Mouse (Mus musculus) ES-Bruce4 (cell line): ENCODE data around the gene Mrpl41. TPM values are rescaled to one million over a fixed set of nuclear protein-coding genes. Genes with fewer than 3 reads are reported as not detected.
"Not testable (repeated sequence)": the region's sequence is repeated elsewhere in the genome, so short reads cannot be mapped to it uniquely, and the experiment has no call there.

Source experiments
- H3K27ac ChIP-seq: 2 replicates; pipeline ENCODE4 v1.5.1; 2012; ENCODE audit warnings: low read length, inconsistent platforms; ENCODE audit not compliant: insufficient read depth
- H3K27me3 ChIP-seq: 2 replicates; pipeline ENCODE4 v1.6.1; 2012; ENCODE audit warnings: mild to moderate bottlenecking, low read length, inconsistent platforms; ENCODE audit not compliant: control insufficient read depth, poor library complexity, insufficient read depth, severe bottlenecking
- H3K36me3 ChIP-seq: 2 replicates; pipeline ENCODE4 v1.6.1; 2012; ENCODE audit warnings: inconsistent platforms, mild to moderate bottlenecking, low read length, moderate library complexity; ENCODE audit not compliant: control insufficient read depth, poor library complexity, insufficient read depth, severe bottlenecking
- H3K4me1 ChIP-seq: one replicate; pipeline ENCODE4 v1.8.1; 2011; ENCODE audit warnings: low read length; ENCODE audit not compliant: control insufficient read depth, insufficient read depth
- H3K4me3 ChIP-seq: 2 replicates; pipeline ENCODE4 v1.5.1; 2011; ENCODE audit warnings: low read depth, mild to moderate bottlenecking, low read length
- H3K9ac ChIP-seq: 2 replicates; pipeline ENCODE4 v1.6.1; 2012; ENCODE audit warnings: low read depth, mild to moderate bottlenecking, inconsistent platforms; ENCODE audit not compliant: poor library complexity, severe bottlenecking
- H3K9me3 ChIP-seq: replicated peaks from 2 replicates; pipeline ENCODE4 v1.6.1; 2012; ENCODE audit warnings: mild to moderate bottlenecking, low read length, inconsistent platforms; ENCODE audit not compliant: control insufficient read depth, poor library complexity, insufficient read depth, severe bottlenecking
- CTCF ChIP-seq: IDR thresholded peaks from one replicate; pipeline ENCODE4 v1.8.1; 2011; ENCODE audit warnings: low read depth, low read length
- EP300 ChIP-seq: IDR thresholded peaks from 2 replicates; pipeline ENCODE4 v1.6.1; 2011; ENCODE audit warnings: low read depth, low read length; ENCODE audit not compliant: insufficient read depth
- POLR2A ChIP-seq: IDR thresholded peaks from one replicate; pipeline ENCODE4 v1.8.1; 2011; ENCODE audit warnings: low read length; ENCODE audit not compliant: insufficient read depth
- polyA plus RNA-seq: library from polyadenylated mRNA; stranded (reverse); fragments of >200 nt; gene quantifications from 2 replicates; pipeline ENCODE4 v1.2.4, GENCODE M21; 2011; ENCODE audit warnings: low read depth; ENCODE audit not compliant: missing spikeins, insufficient read depth, insufficient read length

Mrpl41 gene
- polyA plus RNA-seq, 1 experiment, result 37.4 TPM

DNA sequence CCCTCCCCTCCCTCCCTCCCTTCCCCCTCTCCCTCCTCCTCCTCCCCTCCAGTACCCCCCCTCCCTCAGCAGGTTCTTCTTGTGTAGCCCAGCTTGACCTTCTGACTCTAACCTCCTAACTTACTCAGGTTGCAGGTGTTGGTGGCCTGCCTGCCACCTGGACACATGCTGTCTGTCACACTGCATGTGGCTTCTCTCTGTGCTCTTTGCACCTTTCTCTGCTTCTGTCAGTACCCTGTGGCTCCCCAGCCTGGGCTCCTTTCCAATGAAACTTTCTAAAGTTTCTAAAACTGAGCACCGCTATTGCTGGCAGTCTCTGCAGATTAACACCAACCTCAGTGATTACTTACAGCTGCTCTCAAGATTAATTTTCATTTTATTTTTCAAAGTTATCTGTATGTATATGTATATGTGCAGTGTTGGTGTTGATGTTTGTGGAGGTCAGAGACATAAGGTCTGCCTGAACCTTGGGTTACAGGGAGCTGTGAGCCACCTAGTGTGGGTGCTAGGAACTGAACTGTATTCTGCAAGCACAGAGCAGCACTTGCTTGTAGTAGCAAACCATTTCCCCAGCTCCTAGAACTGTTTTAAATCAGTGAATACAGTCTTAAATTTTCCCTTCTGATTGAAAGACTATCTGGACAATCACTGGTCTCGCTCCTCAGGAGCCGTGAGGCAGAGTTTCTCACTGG is 25.8 kb upstream of the Mrpl41 start:
- Histone ChIP-seq H3K27ac (no peak overlapping the region), H3K27me3 (no peaks in the 10 kb centered on the region), H3K9me3 (no peaks in the 10 kb centered on the region), H3K9ac (no peak overlapping the region), H3K36me3 (no peaks in the 10 kb centered on the region), H3K4me1 (no peaks in the 10 kb centered on the region), H3K4me3 (no peak overlapping the region)
- TF ChIP-seq POLR2A (no peak), CTCF (peak; percentile 45)

GRCm38 (mm10) chr2:24996471-24996870 is 21.6 kb upstream of the Mrpl41 start:
- Histone ChIP-seq H3K27ac (no peak overlapping the region), H3K36me3 (no peaks in the 10 kb centered on the region), H3K27me3 (no peaks in the 10 kb centered on the region), H3K4me3 (no peak overlapping the region), H3K9ac (no peak overlapping the region), H3K9me3 (no peaks in the 10 kb centered on the region), H3K4me1 (no peaks in the 10 kb centered on the region)
- TF ChIP-seq POLR2A, result no peak
- TF ChIP-seq CTCF, result no peak
- TF ChIP-seq EP300, result no peak

DNA sequence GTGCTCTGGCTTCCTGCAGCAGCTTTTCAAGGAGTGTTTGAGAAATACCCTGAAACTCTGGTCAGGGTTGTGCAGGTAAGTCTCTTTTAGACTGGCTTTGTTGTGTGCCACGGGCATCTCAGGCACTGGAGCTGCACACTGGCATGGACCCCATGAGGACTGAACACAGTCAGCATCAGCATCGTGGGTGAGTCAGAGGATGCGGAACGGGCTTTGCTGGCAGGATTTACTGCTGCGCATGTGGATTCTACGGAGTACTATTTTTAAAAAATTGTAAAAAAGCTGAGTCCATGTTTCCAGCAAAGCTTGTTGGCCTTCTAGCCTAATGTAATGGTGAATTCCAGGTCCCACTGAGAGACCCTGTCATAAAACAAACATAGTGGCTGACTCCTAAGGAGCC is 20.4 kb upstream of the Mrpl41 start:
- Histone ChIP-seq H3K9ac (no peak overlapping the region), H3K4me3 (no peak overlapping the region), H3K36me3 (no peaks in the 10 kb centered on the region), H3K4me1 (no peaks in the 10 kb centered on the region), H3K27me3 (no peaks in the 10 kb centered on the region), H3K27ac (no peak overlapping the region), H3K9me3 (no peaks in the 10 kb centered on the region)
- TF ChIP-seq CTCF, result no peak
- TF ChIP-seq EP300, result no peak
- TF ChIP-seq POLR2A, result no peak

DNA sequence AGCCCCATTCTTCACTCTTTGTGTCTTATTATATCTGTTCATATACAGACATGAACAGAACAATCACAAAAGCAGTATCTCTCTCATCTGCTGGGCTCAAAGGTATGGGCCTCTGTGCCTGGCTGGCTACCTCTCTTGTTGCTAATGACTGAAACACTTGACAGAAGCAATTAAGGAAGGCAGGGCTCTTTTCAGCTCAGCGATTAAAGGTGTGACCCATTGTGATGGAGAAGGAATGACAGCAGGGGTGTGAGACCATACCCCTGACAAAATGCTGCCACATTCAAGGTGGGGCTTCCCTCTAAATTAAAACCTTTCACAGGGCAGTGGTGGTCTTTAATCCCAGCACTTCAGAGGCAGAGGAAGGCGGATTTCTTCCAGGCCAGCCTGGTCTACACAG is 12.9 kb upstream of the Mrpl41 start:
- Histone ChIP-seq H3K9ac (no peak overlapping the region), H3K4me1 (no peaks in the 10 kb centered on the region), H3K9me3 (no peaks in the 10 kb centered on the region), H3K27ac (no peak overlapping the region), H3K27me3 (no peaks in the 10 kb centered on the region), H3K4me3 (no peak overlapping the region), H3K36me3 (no peaks in the 10 kb centered on the region)
- TF ChIP-seq POLR2A (no peak), EP300 (no peak), CTCF (no peak)

DNA sequence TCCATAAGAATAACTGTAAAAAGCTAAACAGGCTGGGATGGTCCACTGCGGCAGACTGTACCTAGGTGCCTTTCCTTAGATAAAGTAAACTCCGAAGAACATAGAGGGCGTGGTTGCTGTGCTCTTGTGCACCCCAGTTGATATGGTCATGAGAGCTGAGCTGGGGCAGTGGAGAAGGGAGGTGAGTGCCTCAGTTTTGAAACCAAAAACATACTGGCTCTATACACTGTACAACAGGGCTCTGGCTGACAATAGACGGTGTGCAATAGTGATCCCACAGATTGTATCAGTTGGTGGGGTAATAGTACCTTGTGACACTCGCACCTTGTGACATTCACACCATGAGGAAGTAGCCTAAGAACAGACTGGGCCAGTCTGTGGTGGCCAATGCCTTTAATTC is 2.1 kb upstream of the Mrpl41 start:
- Histone ChIP-seq H3K27me3 (no peaks in the 10 kb centered on the region), H3K27ac (no peak overlapping the region), H3K4me3 (no peak overlapping the region), H3K9ac (no peak overlapping the region), H3K4me1 (no peaks in the 10 kb centered on the region), H3K9me3 (no peaks in the 10 kb centered on the region), H3K36me3 (peaks cover 4% of the 10 kb centered on the region)
- TF ChIP-seq EP300 (no peak), CTCF (no peak), POLR2A (no peak)

GRCm38 (mm10) chr2:24975704-24976297 is 903 bp upstream of the Mrpl41 start, which contains the start of gene Pnpla7:
Pnpla7 (plus strand) TSS chr2:24976033.
- 0 out of 2 replicates have a peak, but pooled peaks have one; percentile 16 for TF ChIP-seq EP300
- TF ChIP-seq POLR2A, result no peak
- TF ChIP-seq CTCF, result no peak
- Histone ChIP-seq H3K9me3 (no peaks in the 10 kb centered on the region), H3K4me1 (no peaks in the 10 kb centered on the region), H3K4me3 (peak within 1 kb of the TSS; percentile 84), H3K27me3 (no peaks in the 10 kb centered on the region), H3K27ac (no peak within 1 kb of the TSS), H3K9ac (peak within 1 kb of the TSS; percentile 59), H3K36me3 (peaks cover 7% of the 10 kb centered on the region)

DNA sequence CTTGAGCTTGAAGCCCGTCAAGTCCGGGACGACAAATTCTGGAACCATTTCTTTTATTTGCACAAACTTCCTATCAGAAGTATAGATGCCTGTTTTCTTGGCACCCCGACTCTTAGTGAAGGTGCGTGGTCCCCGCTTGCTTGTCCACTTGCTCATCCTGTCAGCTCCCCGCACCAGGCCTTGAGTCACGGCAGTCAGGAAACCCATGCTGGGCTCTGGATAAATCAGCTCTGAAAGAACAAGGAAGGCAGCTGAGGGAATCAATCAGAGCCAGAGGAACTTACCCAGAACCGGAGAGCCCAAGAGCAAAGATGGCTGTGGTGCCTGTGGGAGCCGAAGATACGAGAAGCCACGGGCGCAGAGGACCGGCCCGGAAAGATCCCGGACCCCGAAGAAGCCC is 446 bp downstream of the Mrpl41 start:
- H3K9me3 ChIP-seq, H3K4me1 ChIP-seq, H3K27ac ChIP-seq, H3K27me3 ChIP-seq: not testable (repeated sequence)
- peak overlapping the region; percentile 84 for H3K4me3 ChIP-seq
- peak overlapping the region; percentile 59 for H3K9ac ChIP-seq
- H3K36me3 ChIP-seq, result peaks cover 11% of the 10 kb centered on the region
